Comparison of ENCODE assay signal across 8 mouse cellular contexts in genomic region chr8:106936478-106937051, GRCm38 (mm10). TPM values are rescaled to one million over a fixed set of nuclear protein-coding genes. Genes with fewer than 3 reads are reported as not detected.
DNase-seq lines count a peak whose midpoint lies in the region; ATAC-seq and TF ChIP-seq lines count a peak whose summit lies in the region.

No protein-coding gene starts in this region.

- peak; percentile 43 for DNase-seq in layer of hippocampus, adult 11-12 months (ENCODE audit: low spot score)
- no peak for DNase-seq in layer of hippocampus, adult 9-10 months (ENCODE audit: low spot score)
- DNase-seq in layer of hippocampus, adult 9-11 months = peak; percentile 33
- DNase-seq in right cerebral cortex, postnatal 14 days = peak; percentile 18

- H3K27me3 ChIP-seq in hindbrain, embryonic 12.5 days = peaks cover 12% of the 10 kb centered on the region

- H3K4me1 ChIP-seq in bone marrow, adult 2 months (ENCODE audit: control insufficient read depth, insufficient read depth, low read length) = peaks cover 3% of the 10 kb centered on the region
- H3K4me1 ChIP-seq in embryonic fibroblast, embryonic 13.5 days (ENCODE audit: control insufficient read depth, insufficient read depth, low read length) = peaks cover 13% of the 10 kb centered on the region
- H3K4me1 ChIP-seq in hindbrain, embryonic 12.5 days = peaks cover 27% of the 10 kb centered on the region

- peak overlapping the region; percentile 94 for H3K27ac ChIP-seq in bone marrow, adult 2 months (ENCODE audit: control insufficient read depth, insufficient read depth, low read depth, low read length, poor library complexity)
- peak overlapping the region; percentile 76 for H3K27ac ChIP-seq in embryonic fibroblast, embryonic 13.5 days (ENCODE audit: insufficient read depth, low read length)
- H3K27ac ChIP-seq in hindbrain, embryonic 12.5 days = peak overlapping the region; percentile 93
- H3K27ac ChIP-seq in macrophage = peak overlapping the region; percentile 57

- TF ChIP-seq POLR2A in bone marrow, adult 2 months (IDR thresholded peaks at IDR 0.05; ENCODE audit: borderline replicate concordance, control insufficient read depth, low read depth, low read length) = no peak
- no peak for TF ChIP-seq POLR2A in embryonic fibroblast, embryonic 13.5 days (IDR thresholded peaks at IDR 0.05; ENCODE audit: low read depth, low read length)

- H3K36me3 ChIP-seq in hindbrain, embryonic 12.5 days = no peaks in the 10 kb centered on the region
- H3K36me3 ChIP-seq in macrophage (ENCODE audit: inconsistent target) = no peaks in the 10 kb centered on the region

- peaks cover 53% of the 10 kb centered on the region for H3K79me2 ChIP-seq in macrophage (ENCODE audit: inconsistent target)

- TF ChIP-seq CTCF in bone marrow, adult 2 months (IDR thresholded peaks at IDR 0.05; ENCODE audit: control insufficient read depth, insufficient read depth, low read length) = no peak
- TF ChIP-seq CTCF in embryonic fibroblast, embryonic 13.5 days (IDR thresholded peaks at IDR 0.05; ENCODE audit: borderline replicate concordance, insufficient read depth, low read length) = no peak

- peak overlapping the region; percentile 85 for H3K4me2 ChIP-seq in hindbrain, embryonic 12.5 days (replicated peaks)

- H3K9ac ChIP-seq in hindbrain, embryonic 12.5 days = peak overlapping the region; percentile 93

- ATAC-seq in hindbrain, embryonic 12.5 days (ENCODE audit: low FRiP score) = no peak; the same call in 1 of the 2 replicates

- whole genome bisulfite sequencing in bone marrow, adult 2 months = under 1% methylated on average over 26 of the region's 26 CpGs
- 2% methylated on average over 26 of the region's 26 CpGs for WGBS in hindbrain, embryonic 12.5 days
- 0% methylated on average over 26 of the region's 26 CpGs for WGBS in macrophage (ENCODE audit: missing documents)

- no peaks in the 10 kb centered on the region for H3K9me3 ChIP-seq in hindbrain, embryonic 12.5 days (replicated peaks)

- H3K4me3 ChIP-seq in bone marrow, adult 2 months (replicated peaks; ENCODE audit: control insufficient read depth, low read depth, low read length) = peak overlapping the region; percentile 87
- H3K4me3 ChIP-seq in embryonic fibroblast, embryonic 13.5 days (ENCODE audit: insufficient read depth, low read length) = peak overlapping the region; percentile 94
- peak overlapping the region; percentile 91 for H3K4me3 ChIP-seq in hindbrain, embryonic 12.5 days
- H3K4me3 ChIP-seq in macrophage (ENCODE audit: inconsistent target) = peak overlapping the region; percentile 67

RNA-seq across cellular contexts. Expression of gene Sntb2, which starts 1.0 kb away (rescaled TPM):
- 1.7 and 5.2 TPM in 2 replicates for polyA plus RNA-seq in bone marrow, adult 2 months (2011; ENCODE audit: insufficient read depth, insufficient read length, low replicate concordance, missing spikeins)
- 18.9 and 23.3 TPM in 2 replicates for polyA plus RNA-seq in embryonic fibroblast, embryonic 13.5 days (2011; ENCODE audit: insufficient read length, low read depth, missing spikeins)
- 11.5 and 11.9 TPM in 2 replicates for polyA plus RNA-seq in hindbrain, embryonic 12.5 days (2016; fragmentation: Nextera tagmentation; extraction: Ambion mirVana)
- total RNA-seq in macrophage (2018; cell fraction: chromatin; rRNA removed) = 10 to 100 TPM; 18.2 to 50.8 (median 32.8) TPM
- 10 to 100 TPM in 24 of 26 experiments, 1 to 10 TPM in 2; 9.7 to 18.9 (median 13.0) TPM for total RNA-seq in macrophage (2018; cell fraction: cytosol; rRNA removed)
- total RNA-seq in macrophage (2018; cell fraction: nucleus; rRNA removed) = 10 to 100 TPM; 16.4 to 48.6 (median 27.7) TPM
- 7.2 to 10.1 TPM (median 8.4 TPM) in 3 replicates for polyA plus RNA-seq in macrophage (2018)

RNA-seq across cellular contexts. Expression of gene Utp4, which starts 43.1 kb away (rescaled TPM):
- 7.0 and 18.9 TPM in 2 replicates for polyA plus RNA-seq in bone marrow, adult 2 months (2011; ENCODE audit: insufficient read depth, insufficient read length, low replicate concordance, missing spikeins)
- polyA plus RNA-seq in embryonic fibroblast, embryonic 13.5 days (2011; ENCODE audit: insufficient read length, low read depth, missing spikeins) = 46.9 and 57.5 TPM in 2 replicates
- 49.0 TPM in 2 replicates for polyA plus RNA-seq in hindbrain, embryonic 12.5 days (2016; fragmentation: Nextera tagmentation; extraction: Ambion mirVana)
- 10 to 100 TPM in 14 of 26 experiments, 1 to 10 TPM in 12; 4.5 to 21.0 (median 11.2) TPM for total RNA-seq in macrophage (2018; cell fraction: chromatin; rRNA removed)
- 10 to 100 TPM in 21 of 26 experiments, 1 to 10 TPM in 5; 7.4 to 15.2 (median 11.8) TPM for total RNA-seq in macrophage (2018; cell fraction: cytosol; rRNA removed)
- total RNA-seq in macrophage (2018; cell fraction: nucleus; rRNA removed) = 10 to 100 TPM in 9 of 26 experiments, 1 to 10 TPM in 17; 4.2 to 27.6 (median 7.8) TPM
- polyA plus RNA-seq in macrophage (2018) = 10.0 to 27.2 TPM (median 15.8 TPM) in 3 replicates
